Mouse (Mus musculus) CH12.LX (cell line): ENCODE measurements around the gene 1700037C18Rik. TPM values are rescaled to one million over a fixed set of nuclear protein-coding genes. Genes with fewer than 3 reads are reported as not detected.
A peak's percentile ranks its signal among the peaks of the same experiment; 100 is the strongest.

Experiments used
- DNase-seq: peaks from one replicate; pipeline ENCODE4 v3.0.0-alpha.2; 2013; ENCODE audit errors: extremely low read depth
- H3K27ac ChIP-seq: 2 replicates; pipeline ENCODE4 v1.5.1; 2012; ENCODE audit warnings: low read depth, mild to moderate bottlenecking, control low read depth, moderate library complexity; ENCODE audit not compliant: insufficient read depth
- H3K27me3 ChIP-seq: replicated peaks from 2 replicates; pipeline ENCODE3; 2012; ENCODE audit warnings: inconsistent platforms
- H3K36me3 ChIP-seq, 2 experiments: replicated peaks in 1 of 2; 2 replicates each; pipeline versions ENCODE3 to v1.6.1; 2012; ENCODE audit warnings: inconsistent platforms in 1 of 2, low read length in 1 of 2, mild to moderate bottlenecking in 1 of 2, mixed read lengths in 1 of 2, moderate library complexity in 1 of 2; ENCODE audit not compliant: control insufficient read depth in 1 of 2, insufficient read depth in 1 of 2
- H3K4me1 ChIP-seq, 2 experiments: 2 replicates each; pipeline ENCODE4 v1.6.1; 2012; ENCODE audit warnings: inconsistent platforms in 1 of 2, moderate library complexity in 1 of 2; ENCODE audit not compliant: insufficient read depth in 2 of 2, control insufficient read depth in 1 of 2
- H3K4me2 ChIP-seq: 2 replicates; pipeline ENCODE4 v1.6.1; 2012; ENCODE audit warnings: low read depth, mild to moderate bottlenecking, control low read depth; ENCODE audit not compliant: poor library complexity, insufficient read depth, severe bottlenecking
- H3K4me3 ChIP-seq, 3 experiments: fragments of 150-350 bp in 1 of 3; sonication (generic) in 1 of 3; replicated peaks in 1 of 3; 2 replicates each; pipeline versions ENCODE3 to v1.5.1; 2011 to 2012; ENCODE audit warnings: low read depth in 2 of 3, low read length in 2 of 3, mild to moderate bottlenecking in 2 of 3, moderate library complexity in 2 of 3, control low read depth in 1 of 3, improper control_type of control experiment in 1 of 3, inconsistent platforms in 1 of 3, mixed read lengths in 1 of 3; ENCODE audit not compliant: poor library complexity in 1 of 3
- H3K79me2 ChIP-seq: replicated peaks from 2 replicates; pipeline ENCODE4 v1.6.1; 2012; ENCODE audit warnings: mild to moderate bottlenecking, moderate library complexity; ENCODE audit not compliant: control insufficient read depth, poor library complexity, insufficient read depth, severe bottlenecking; ENCODE audit errors: extremely low read depth
- H3K9ac ChIP-seq: 2 replicates; pipeline ENCODE4 v1.6.1; 2012; ENCODE audit warnings: low read depth, mild to moderate bottlenecking, control low read depth, moderate library complexity; ENCODE audit not compliant: insufficient read depth
- H3K9me3 ChIP-seq: replicated peaks from 2 replicates; pipeline ENCODE3; 2012; ENCODE audit warnings: low read length, inconsistent platforms, mixed read lengths
- BHLHE40 ChIP-seq: IDR thresholded peaks from 2 replicates; pipeline ENCODE4 v1.6.1; 2011; ENCODE audit warnings: mild to moderate bottlenecking, low read depth, low read length, improper control_type of control experiment
- CHD1 ChIP-seq: IDR thresholded peaks from 2 replicates; pipeline ENCODE4 v1.6.1; 2012; ENCODE audit warnings: low read depth, low read length, improper control_type of control experiment, inconsistent platforms
- CTCF ChIP-seq, 2 experiments: IDR thresholded peaks in 1 of 2; conservative IDR thresholded peaks in 1 of 2; 2 replicates each; pipeline ENCODE4 v1.5.1; 2011 to 2012; ENCODE audit warnings: low read depth in 2 of 2, low read length in 2 of 2, improper control_type of control experiment in 1 of 2, inconsistent platforms in 1 of 2, mild to moderate bottlenecking in 1 of 2, moderate library complexity in 1 of 2
- ELF1 ChIP-seq: IDR thresholded peaks from 2 replicates; pipeline ENCODE4 v1.6.1; 2014; ENCODE audit warnings: low read depth, mild to moderate bottlenecking, inconsistent platforms, low read length, improper control_type of control experiment
- GABPA ChIP-seq: IDR thresholded peaks from 2 replicates; pipeline ENCODE4 v1.6.1; 2012; ENCODE audit warnings: low read depth, low read length, improper control_type of control experiment, inconsistent platforms; ENCODE audit not compliant: insufficient replicate concordance
- IRF4 ChIP-seq: IDR thresholded peaks from 2 replicates; pipeline ENCODE4 v1.6.1; 2014; ENCODE audit warnings: low read depth, mild to moderate bottlenecking, inconsistent platforms, low read length, improper control_type of control experiment
- JUND ChIP-seq: conservative IDR thresholded peaks from 2 replicates; pipeline ENCODE4 v1.6.1; 2011; ENCODE audit warnings: low read depth, low read length, improper control_type of control experiment
- MAX ChIP-seq: IDR thresholded peaks from 2 replicates; pipeline ENCODE4 v1.6.1; 2011; ENCODE audit warnings: low read length, improper control_type of control experiment
- MEF2A ChIP-seq: IDR thresholded peaks from 2 replicates; pipeline ENCODE4 v1.6.1; 2014; ENCODE audit warnings: low read depth, mild to moderate bottlenecking, inconsistent platforms, low read length, improper control_type of control experiment, borderline replicate concordance
- NRF1 ChIP-seq: IDR thresholded peaks from 2 replicates; pipeline ENCODE4 v1.6.1; 2014; ENCODE audit warnings: low read depth, mild to moderate bottlenecking, inconsistent platforms, low read length, improper control_type of control experiment, moderate library complexity
- POLR2AphosphoS2 ChIP-seq: IDR thresholded peaks from 2 replicates; pipeline ENCODE4 v1.6.1; 2011; ENCODE audit warnings: low read depth, low read length, improper control_type of control experiment
- RCOR1 ChIP-seq: conservative IDR thresholded peaks from 2 replicates; pipeline ENCODE4 v1.6.1; 2012; ENCODE audit warnings: low read depth, mild to moderate bottlenecking, inconsistent platforms, low read length, improper control_type of control experiment
- SIN3A ChIP-seq: IDR thresholded peaks from 2 replicates; pipeline ENCODE4 v1.6.1; 2012; ENCODE audit warnings: low read length, improper control_type of control experiment, inconsistent platforms
- SMC3 ChIP-seq: IDR thresholded peaks from 2 replicates; pipeline ENCODE4 v1.6.1; 2011; ENCODE audit warnings: low read depth, low read length, improper control_type of control experiment
- TBP ChIP-seq: conservative IDR thresholded peaks from 2 replicates; pipeline ENCODE4 v1.6.1; 2011; ENCODE audit warnings: low read depth, low read length, improper control_type of control experiment
- UBTF ChIP-seq: IDR thresholded peaks from 2 replicates; pipeline ENCODE4 v1.6.1; 2012; ENCODE audit warnings: low read depth, mild to moderate bottlenecking, inconsistent platforms, low read length, improper control_type of control experiment, moderate library complexity
- USF1 ChIP-seq: IDR thresholded peaks from 2 replicates; pipeline ENCODE4 v1.6.1; 2014; ENCODE audit warnings: low read depth, mild to moderate bottlenecking, inconsistent platforms, low read length, improper control_type of control experiment
- USF2 ChIP-seq: conservative IDR thresholded peaks from 2 replicates; pipeline ENCODE4 v1.6.1; 2011; ENCODE audit warnings: low read depth, low read length, improper control_type of control experiment
- ZNF384 ChIP-seq: IDR thresholded peaks from 2 replicates; pipeline ENCODE4 v1.6.1; 2012; ENCODE audit warnings: low read depth, low read length, improper control_type of control experiment, inconsistent platforms
- dilution Hi-C: fragments of 300-500 bp; cut with MboI; formaldehyde crosslinking; loops from 2 replicates; pipeline ENCODE4 v1.14.3; 2020; ENCODE audit warnings: low sequenced_read_pairs; ENCODE audit not compliant: extremely low pct_unique_long_range_greater_than_20kb, extremely low pct_ligation_motif_present
- in situ Hi-C: fragments of 300-500 bp; cut with MboI; formaldehyde crosslinking; loops from 3 replicates; pipeline ENCODE4 v1.14.3; 2019; ENCODE audit warnings: low sequenced_read_pairs, low pct_ligation_motif_present, low pct_unique_long_range_greater_than_20kb, mixed read lengths
- polyA plus RNA-seq: library from polyadenylated mRNA; unstranded; fragments of >175 nt; gene quantifications from 2 replicates; pipeline ENCODE4 v1.2.1, GENCODE M21; 2012; ENCODE audit warnings: low read depth; ENCODE audit not compliant: insufficient read length
- total RNA-seq, 2 experiments: library from RNA; depleted of rRNA; stranded (reverse); fragments of 300-350 nt in 1 of 2; fragments of >200 nt in 1 of 2; gene quantifications; 2 replicates each; pipeline ENCODE4 v1.2.3; 2012 to 2014

Gene 1700037C18Rik
- total and polyA plus RNA-seq, 3 experiments: 11.9 to 18.1 (median 14.7) TPM

DNA sequence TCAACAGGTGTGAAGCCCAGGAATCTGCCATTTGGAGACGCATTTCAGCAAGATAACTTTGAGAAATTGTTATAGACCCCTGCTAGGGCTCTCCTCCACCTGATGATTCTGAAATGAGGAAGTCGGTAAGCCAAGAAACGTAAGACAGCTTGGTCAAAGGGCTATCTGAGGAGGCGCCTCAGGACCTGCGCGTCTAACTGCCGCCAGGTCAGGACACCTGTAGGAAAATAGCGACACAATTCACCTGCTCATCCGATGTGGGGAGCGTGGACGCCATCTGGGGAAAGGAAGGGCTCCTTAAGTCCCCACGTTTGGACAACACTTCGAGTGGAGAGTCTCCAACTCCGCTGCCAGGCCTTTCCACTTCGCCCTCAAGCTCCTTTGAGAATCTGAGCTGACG is 36.7 kb downstream of the 1700037C18Rik start:
- Histone ChIP-seq H3K9me3 (no peaks in the 10 kb centered on the region), H3K27me3 (no peaks in the 10 kb centered on the region), H3K9ac (peak overlapping the region; percentile 57), H3K4me1 (peaks cover 2 to 31% of the 10 kb centered on the region in 2 experiments; a peak in 2 of 4 replicates), H3K79me2 (peaks cover 8% of the 10 kb centered on the region), H3K4me2 (peak overlapping the region; percentile 52), H3K27ac (no peak overlapping the region), H3K36me3 (peaks cover 16 to 40% of the 10 kb centered on the region in 2 experiments), H3K4me3 (peak overlapping the region; percentile 62 to 92 (median 65))
- DNase-seq: no peak
- in situ Hi-C loops: no loop called here
- TF ChIP-seq SIN3A: no peak
- no peak for TF ChIP-seq CTCF (conservative IDR thresholded peaks at IDR 0.05 in 1 of 2, IDR thresholded peaks at IDR 0.05 in 1 of 2; ENCODE audit: low read depth in 2 of 2, low read length in 2 of 2)
- TF ChIP-seq BHLHE40: no peak
- no peak for TF ChIP-seq POLR2AphosphoS2
- dilution Hi-C loops: no loop called here

DNA sequence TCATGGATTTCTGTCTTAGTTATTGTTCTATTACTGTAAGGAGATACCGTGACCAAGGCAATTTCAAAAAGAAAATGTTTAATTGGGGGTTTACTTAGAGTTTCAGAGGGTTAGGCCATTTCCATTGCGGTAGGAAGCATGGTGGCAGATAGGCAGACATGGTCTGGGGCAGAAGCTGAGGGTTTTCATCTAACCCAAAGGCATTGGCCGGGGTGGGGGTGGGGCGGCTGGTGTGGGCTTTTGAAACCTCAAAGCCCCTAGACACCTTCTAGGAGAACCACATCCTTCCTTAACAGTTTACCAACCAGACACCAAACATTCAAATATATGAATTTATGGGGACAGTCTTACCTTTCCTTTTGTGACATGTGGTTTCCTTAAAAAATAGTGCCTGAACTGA is 49.2 kb downstream of the 1700037C18Rik start:
- TF ChIP-seq USF2: no peak
- TF ChIP-seq GABPA: no peak
- no peak for TF ChIP-seq MAX
- TF ChIP-seq ZNF384: no peak
- TF ChIP-seq MEF2A: no peak
- H3K4me2 ChIP-seq: no peak overlapping the region
- DNase-seq: peak; percentile 14
- 0 out of 2 replicates have a peak, but pooled peaks cover 2% of the 10 kb centered on the region for H3K79me2 ChIP-seq
- peaks cover 10 to 28% of the 10 kb centered on the region in 2 experiments for H3K36me3 ChIP-seq
- dilution Hi-C loops: no loop called here
- no peak overlapping the region for H3K27ac ChIP-seq
- H3K4me3 ChIP-seq: no peak overlapping the region
- H3K9ac ChIP-seq: no peak overlapping the region
- no peaks in the 10 kb centered on the region for H3K9me3 ChIP-seq
- peaks cover 2 to 5% of the 10 kb centered on the region in 2 experiments; a peak in 1 of 4 replicates for H3K4me1 ChIP-seq
- no peaks in the 10 kb centered on the region for H3K27me3 ChIP-seq
- in situ Hi-C loops: no loop called here

DNA sequence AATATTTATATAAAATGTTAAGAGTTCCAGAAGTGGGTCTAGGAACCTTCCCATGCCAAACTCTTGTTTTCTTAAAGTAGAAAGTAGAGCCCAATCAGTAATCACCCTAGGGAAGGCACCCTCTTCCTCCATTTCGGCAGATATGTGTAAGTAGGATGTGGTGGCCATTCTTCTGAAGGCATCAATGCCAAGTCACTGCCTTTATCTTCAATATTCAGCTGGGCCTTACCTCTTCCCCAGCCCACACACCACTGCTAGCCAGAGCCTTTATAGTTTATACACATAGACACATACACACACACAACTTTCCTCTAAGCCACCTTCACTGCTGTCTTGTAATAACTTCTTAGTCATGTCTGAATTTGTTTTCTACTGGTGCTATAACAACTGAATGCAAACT is 52.7 kb downstream of the 1700037C18Rik start:
- no peaks in the 10 kb centered on the region for H3K79me2 ChIP-seq
- TF ChIP-seq SMC3: no peak
- no peak for TF ChIP-seq UBTF
- TF ChIP-seq JUND: no peak
- no peak for TF ChIP-seq BHLHE40
- no peak for TF ChIP-seq TBP
- TF ChIP-seq USF1: no peak
- TF ChIP-seq SIN3A: no peak
- TF ChIP-seq NRF1: no peak
- no peak for TF ChIP-seq CHD1
- no peak for TF ChIP-seq ELF1
- no peak for TF ChIP-seq IRF4
- TF ChIP-seq RCOR1: no peak
- TF ChIP-seq, all 38 proteins: peak for 0
- no peak overlapping the region for H3K4me3 ChIP-seq
- no peak for DNase-seq
- H3K27ac ChIP-seq: no peak overlapping the region
- H3K9ac ChIP-seq: no peak overlapping the region
- in situ Hi-C loops (no loop called here), dilution Hi-C loops (no loop called here)
- H3K36me3 ChIP-seq: peaks cover under 1 to 5% of the 10 kb centered on the region in 2 experiments
- no peaks in the 10 kb centered on the region for H3K9me3 ChIP-seq
- H3K27me3 ChIP-seq: no peaks in the 10 kb centered on the region
- H3K4me1 ChIP-seq: peaks cover 2 to 5% of the 10 kb centered on the region in 2 experiments; a peak in 1 of 4 replicates
- H3K4me2 ChIP-seq: no peak overlapping the region
